ENCODE assay signal across 8 mouse cellular contexts in the genomic region with DNA sequence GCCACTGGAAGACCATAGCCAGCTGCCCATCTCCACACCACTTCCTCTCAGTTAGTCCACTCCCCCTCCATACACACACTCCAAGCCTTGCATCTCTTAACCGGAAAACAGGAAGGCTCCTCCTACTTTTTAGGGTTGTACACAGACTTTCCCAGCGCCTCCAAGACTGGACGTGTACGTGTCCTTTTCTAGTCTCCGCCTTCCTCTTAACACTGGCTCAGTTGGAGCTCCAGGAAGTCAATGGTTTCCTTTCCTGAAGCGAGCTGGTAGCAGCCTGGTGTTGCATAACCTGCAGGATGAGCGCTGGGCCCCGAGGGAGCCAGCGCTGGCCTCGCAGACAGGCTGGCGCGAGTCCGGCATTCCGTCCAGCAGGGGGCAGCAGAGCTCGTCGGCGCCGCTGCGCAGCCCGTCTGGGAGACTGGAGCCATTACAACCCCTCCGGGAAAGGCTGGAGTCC.
DNase-seq lines count a peak whose midpoint lies in the region; ATAC-seq and TF ChIP-seq lines count a peak whose summit lies in the region.

No protein-coding gene starts in this region.

- peaks cover 11% of the 10 kb centered on the region for H3K4me1 ChIP-seq in E14TG2a.4 (replicated peaks; ENCODE audit: low read depth, low read length)
- peaks cover 22% of the 10 kb centered on the region for H3K4me1 ChIP-seq in forebrain, embryonic 12.5 days
- peaks cover 14% of the 10 kb centered on the region for H3K4me1 ChIP-seq in heart, embryonic 16.5 days (ENCODE audit: control insufficient read depth, insufficient read depth, low read length)
- peaks cover 3% of the 10 kb centered on the region; the same call in 1 of the 2 replicates for H3K4me1 ChIP-seq in liver, embryonic 13.5 days (replicated peaks)
- no peaks in the 10 kb centered on the region; the same call in 1 of the 2 replicates for H3K4me1 ChIP-seq in stomach, embryonic 14.5 days (ENCODE audit: control insufficient read depth, insufficient read depth, low read length)

- H3K4me3 ChIP-seq in E14TG2a.4 (replicated peaks; ENCODE audit: low read length): peak overlapping the region; percentile 32
- peak overlapping the region; percentile 26 for H3K4me3 ChIP-seq in forebrain, embryonic 12.5 days (replicated peaks)
- H3K4me3 ChIP-seq in heart, embryonic 16.5 days (ENCODE audit: low read length): peak overlapping the region; percentile 31
- H3K4me3 ChIP-seq in liver, embryonic 13.5 days (replicated peaks): peak overlapping the region; percentile 19; the same call in 1 of the 2 replicates
- H3K4me3 ChIP-seq in stomach, embryonic 14.5 days (ENCODE audit: low read depth, low read length): peak overlapping the region; percentile 11

- H3K27me3 ChIP-seq in E14TG2a.4 (ENCODE audit: insufficient read depth, low read length): peaks cover 2% of the 10 kb centered on the region; the same call in 1 of the 2 replicates
- H3K27me3 ChIP-seq in forebrain, embryonic 12.5 days: no peaks in the 10 kb centered on the region
- H3K27me3 ChIP-seq in heart, embryonic 16.5 days (ENCODE audit: control insufficient read depth, insufficient read depth, low read length): no peaks in the 10 kb centered on the region
- H3K27me3 ChIP-seq in liver, embryonic 13.5 days: no peaks in the 10 kb centered on the region
- H3K27me3 ChIP-seq in stomach, embryonic 14.5 days (ENCODE audit: control insufficient read depth, insufficient read depth, low read length): no peaks in the 10 kb centered on the region

- H3K9me3 ChIP-seq in E14TG2a.4 (ENCODE audit: low read length): no peaks in the 10 kb centered on the region
- H3K9me3 ChIP-seq in forebrain, embryonic 12.5 days: no peaks in the 10 kb centered on the region
- no peaks in the 10 kb centered on the region for H3K9me3 ChIP-seq in heart, embryonic 16.5 days (replicated peaks; ENCODE audit: control insufficient read depth, low read length)
- no peaks in the 10 kb centered on the region for H3K9me3 ChIP-seq in liver, embryonic 13.5 days (replicated peaks)
- H3K9me3 ChIP-seq in stomach, embryonic 14.5 days (ENCODE audit: control insufficient read depth, low read depth, low read length): no peaks in the 10 kb centered on the region

- no peaks in the 10 kb centered on the region for H3K36me3 ChIP-seq in E14TG2a.4 (ENCODE audit: insufficient read depth, low read length)
- no peaks in the 10 kb centered on the region for H3K36me3 ChIP-seq in forebrain, embryonic 12.5 days (replicated peaks)
- H3K36me3 ChIP-seq in heart, embryonic 16.5 days (ENCODE audit: control insufficient read depth, insufficient read depth): no peaks in the 10 kb centered on the region
- H3K36me3 ChIP-seq in liver, embryonic 13.5 days: no peaks in the 10 kb centered on the region
- H3K36me3 ChIP-seq in stomach, embryonic 14.5 days (ENCODE audit: control insufficient read depth, insufficient read depth, low read length): no peaks in the 10 kb centered on the region

- no peak; the same call in 1 of the 2 replicates for TF ChIP-seq CTCF in E14TG2a.4 (conservative IDR thresholded peaks at IDR 0.05; ENCODE audit: low read length)

- peak; percentile 48 for DNase-seq in c-Kit-positive CD71-positive TER-119-positive erythroid progenitor cells, embryonic 14.5 days (ENCODE audit: low spot score)
- DNase-seq in kidney, postnatal 25 days: peak; percentile 92
- DNase-seq in liver, embryonic 13.5 days: peak; percentile 59
- peak; percentile 37 to 65 for DNase-seq in natural killer cell, adult 2 months (ENCODE audit: low spot score in 2 of 2)

- no peak overlapping the region for H3K9ac ChIP-seq in forebrain, embryonic 12.5 days
- peak overlapping the region; percentile 31 for H3K9ac ChIP-seq in heart, embryonic 16.5 days (ENCODE audit: low read length)
- H3K9ac ChIP-seq in liver, embryonic 13.5 days: 0 out of 2 replicates have a peak overlapping the region, but pooled peaks have one; percentile 13
- no peak overlapping the region for H3K9ac ChIP-seq in stomach, embryonic 14.5 days (replicated peaks; ENCODE audit: low read depth, low read length)

- 2% methylated on average over 21 of the region's 21 CpGs for WGBS in forebrain, embryonic 12.5 days
- 1% methylated on average over 21 of the region's 21 CpGs for WGBS in heart, embryonic 16.5 days
- under 1% methylated on average over 21 of the region's 21 CpGs for WGBS in liver, embryonic 13.5 days (ENCODE audit: insufficient replicate concordance)
- WGBS in stomach, embryonic 14.5 days: 2% methylated on average over 21 of the region's 21 CpGs

- ATAC-seq in forebrain, embryonic 12.5 days (ENCODE audit: low FRiP score): peak; percentile 88
- peak; percentile 83 for ATAC-seq in heart, embryonic 16.5 days (replicated peaks; ENCODE audit: extremely low read depth, insufficient read depth, low FRiP score)
- ATAC-seq in liver, embryonic 13.5 days (ENCODE audit: low read depth): peak; percentile 84
- peak; percentile 91 for ATAC-seq in stomach, embryonic 14.5 days (ENCODE audit: insufficient number of reproducible peaks, insufficient read depth, low FRiP score, low read depth)

- H3K27ac ChIP-seq in forebrain, embryonic 12.5 days: no peak overlapping the region
- H3K27ac ChIP-seq in heart, embryonic 16.5 days (ENCODE audit: low read length): peak overlapping the region; percentile 63
- H3K27ac ChIP-seq in liver, embryonic 13.5 days: no peak overlapping the region
- H3K27ac ChIP-seq in stomach, embryonic 14.5 days (ENCODE audit: low read length): peak overlapping the region; percentile 66; the same call in 1 of the 2 replicates

- peak overlapping the region; percentile 43 for H3K4me2 ChIP-seq in forebrain, embryonic 12.5 days
- H3K4me2 ChIP-seq in heart, embryonic 16.5 days (ENCODE audit: low read depth, low read length): peak overlapping the region; percentile 52
- peak overlapping the region; percentile 47 for H3K4me2 ChIP-seq in liver, embryonic 13.5 days
- peak overlapping the region; percentile 28 for H3K4me2 ChIP-seq in stomach, embryonic 14.5 days (replicated peaks; ENCODE audit: low read depth, low read length)

Comparison
In these comparisons a context has a peak if more than half of its experiments do, and no peak if none do; other contexts are left out.
1. H3K27ac ChIP-seq: peak in heart, embryonic 16.5 days (single experiment) and stomach, embryonic 14.5 days (single experiment); none in forebrain, embryonic 12.5 days (single experiment) and liver, embryonic 13.5 days (single experiment).
2. H3K9ac ChIP-seq: peak in heart, embryonic 16.5 days (single experiment) and liver, embryonic 13.5 days (single experiment); none in forebrain, embryonic 12.5 days (single experiment) and stomach, embryonic 14.5 days (single experiment).
3. Peak in every context shown above with its lines, with median percentiles within 50 percentile points of each other: H3K4me3 ChIP-seq, DNase-seq, ATAC-seq and H3K4me2 ChIP-seq.